Mouse (Mus musculus) right cerebral cortex, postnatal 4 days (tissue): ENCODE results near the gene Lgsn.

Source experiments
- DNase-seq: peaks from one replicate; pipeline ENCODE4 v3.0.0-alpha.2; 2022

Gene Lgsn

DNA sequence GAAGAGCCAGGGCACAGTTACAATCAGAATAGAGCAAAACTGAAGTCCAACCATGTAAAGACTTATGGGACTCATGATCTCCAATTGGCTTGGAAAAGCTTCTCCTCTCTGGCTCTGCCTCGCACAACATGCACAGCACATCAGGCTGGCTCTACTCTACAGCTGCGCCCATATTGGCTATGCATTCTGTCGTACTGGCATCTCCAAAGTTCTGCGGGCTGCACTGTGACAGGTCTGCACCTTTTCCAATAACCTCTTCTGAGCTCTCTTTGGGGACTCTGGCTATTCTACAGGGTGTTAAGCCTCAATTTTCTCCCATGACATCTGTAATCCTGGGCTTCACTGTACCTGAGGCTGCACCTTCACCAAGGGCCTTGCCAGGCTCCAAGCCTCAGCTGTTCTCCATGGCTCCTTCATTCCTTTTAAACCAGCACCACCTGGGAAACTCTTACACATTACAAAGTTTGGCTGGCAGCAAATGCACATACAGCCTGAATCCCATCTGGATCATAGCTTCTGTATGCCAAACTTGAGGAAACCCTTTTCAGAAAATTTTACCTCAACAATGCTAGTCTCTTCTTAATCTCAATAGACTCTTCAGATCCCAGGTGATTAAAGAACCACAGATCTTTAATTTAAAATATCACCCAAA lies 44.5 kb downstream of the Lgsn start:
- DNase-seq = no peak

DNA sequence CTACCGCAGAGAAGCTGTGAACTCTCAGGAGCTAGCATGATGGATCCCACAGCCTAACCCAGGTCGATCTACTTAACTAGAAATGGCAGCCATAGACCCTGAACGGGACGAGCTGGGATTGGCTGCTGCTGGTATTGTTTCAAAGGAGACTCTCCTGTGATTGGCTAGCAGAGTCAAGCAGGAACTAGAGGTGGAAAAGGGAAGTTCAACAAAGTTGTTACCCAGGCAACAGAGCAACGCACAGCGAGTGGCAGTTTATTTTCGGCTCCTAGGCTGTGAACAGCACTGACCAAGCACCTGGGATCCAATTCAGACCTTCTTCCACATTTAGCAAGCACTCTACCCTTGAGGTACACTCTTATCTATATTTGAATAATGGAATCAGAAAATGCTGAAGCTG lies 46.4 kb downstream of the Lgsn start, which contains the start of the genes 4931428L18Rik and Pih1d3:
4931428L18Rik (minus strand) TSS at position 121 of the 400 bp plus-strand sequence.
Pih1d3 (plus strand) TSS at position 275 of the 400 bp plus-strand sequence.
- no peak for DNase-seq

DNA sequence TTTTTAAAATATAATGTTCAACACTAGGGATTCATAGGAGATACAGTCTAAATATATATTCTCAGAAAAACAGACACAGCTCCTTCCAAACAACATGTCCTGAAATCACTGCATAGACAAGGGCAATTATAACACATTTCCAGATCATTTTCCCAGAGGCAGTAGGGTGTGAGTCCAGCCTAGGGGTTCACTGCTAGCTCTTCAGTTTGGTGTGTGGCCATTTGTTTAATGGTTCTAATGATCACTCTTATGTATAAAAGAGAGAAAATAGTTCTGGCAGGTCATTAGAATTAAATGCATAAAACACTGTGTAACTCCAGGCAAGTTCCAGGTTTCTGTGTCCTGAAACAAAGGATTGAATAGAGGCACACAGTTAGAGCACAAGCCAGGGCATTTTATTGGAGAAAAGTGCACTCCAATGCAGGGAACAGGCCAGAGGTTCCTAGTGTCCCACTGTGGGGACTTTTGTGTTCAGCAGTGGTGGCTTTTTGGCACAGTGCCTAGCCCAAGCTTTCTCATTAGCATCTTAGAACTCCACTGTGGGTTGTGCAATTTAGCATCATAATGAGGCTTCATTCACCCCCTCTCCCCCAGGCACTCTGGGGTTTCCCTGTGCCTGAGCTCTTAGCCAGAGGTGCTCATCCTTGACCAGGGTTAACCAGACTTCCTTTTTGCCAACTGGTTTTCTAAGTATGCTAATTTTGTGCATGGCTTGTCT lies 57.3 kb downstream of the Lgsn start:
- DNase-seq = peak; percentile 33
